Mouse (Mus musculus) kidney, adult 2 months (tissue): Measurements from ENCODE around the gene Ogfr. TPM values are rescaled to one million over a fixed set of nuclear protein-coding genes. Genes with fewer than 3 reads are reported as not detected.
A peak's percentile ranks its signal among the peaks of the same experiment; 100 is the strongest.

Source experiments
- DNase-seq: peaks from one replicate; pipeline ENCODE4 v3.0.0; 2021
- H3K27ac ChIP-seq: fragments of 200-500 bp; 2 replicates; pipeline ENCODE4 v1.5.1; 2012; ENCODE audit warnings: low read depth, low read length, control low read depth, inconsistent platforms; ENCODE audit not compliant: insufficient read depth
- H3K27me3 ChIP-seq: fragments of 200-500 bp; replicated peaks from 2 replicates; pipeline ENCODE4 v1.6.1; 2012; ENCODE audit warnings: mild to moderate bottlenecking, moderate library complexity, low read length, inconsistent platforms; ENCODE audit not compliant: control insufficient read depth, insufficient read depth
- H3K36me3 ChIP-seq: fragments of 200-500 bp; 2 replicates; pipeline ENCODE4 v1.6.1; 2012; ENCODE audit warnings: mild to moderate bottlenecking, moderate library complexity, low read length, inconsistent platforms; ENCODE audit not compliant: control insufficient read depth, insufficient read depth
- H3K4me1 ChIP-seq: fragments of 200-500 bp; 2 replicates; pipeline ENCODE4 v1.6.1; 2011; ENCODE audit warnings: low read length; ENCODE audit not compliant: control insufficient read depth, insufficient read depth
- H3K4me3 ChIP-seq: fragments of 200-500 bp; 2 replicates; pipeline ENCODE4 v1.5.1; 2011; ENCODE audit warnings: mild to moderate bottlenecking, low read depth, low read length, control low read depth; ENCODE audit not compliant: insufficient read depth
- CTCF ChIP-seq: fragments of 200-500 bp; conservative IDR thresholded peaks from 2 replicates; pipeline ENCODE4 v1.5.1; 2011; ENCODE audit warnings: low read depth, mild to moderate bottlenecking, control low read depth, low read length, moderate library complexity, mixed read lengths; ENCODE audit not compliant: insufficient read depth, insufficient read length
- POLR2A ChIP-seq: fragments of 200-500 bp; IDR thresholded peaks from one replicate; pipeline ENCODE4 v1.6.1; 2011; ENCODE audit warnings: low read depth, low read length, control low read depth
- WGBS: fragments of 180-500 bp; shearing (Covaris S2); methylation state at CpG from one replicate; pipeline ENCODE4 v1.1.7; 2018; 5-methylcytosine and 5-hydroxymethylcytosine counted together
- polyA plus RNA-seq: library from polyadenylated mRNA; depleted of rRNA; stranded (reverse); fragments of >200 nt; gene quantifications from 2 replicates; pipeline ENCODE4 v1.2.3, GENCODE M21; 2012; rRNA removed

Ogfr gene
- 31.3 and 35.5 TPM in 2 replicates for polyA plus RNA-seq

DNA sequence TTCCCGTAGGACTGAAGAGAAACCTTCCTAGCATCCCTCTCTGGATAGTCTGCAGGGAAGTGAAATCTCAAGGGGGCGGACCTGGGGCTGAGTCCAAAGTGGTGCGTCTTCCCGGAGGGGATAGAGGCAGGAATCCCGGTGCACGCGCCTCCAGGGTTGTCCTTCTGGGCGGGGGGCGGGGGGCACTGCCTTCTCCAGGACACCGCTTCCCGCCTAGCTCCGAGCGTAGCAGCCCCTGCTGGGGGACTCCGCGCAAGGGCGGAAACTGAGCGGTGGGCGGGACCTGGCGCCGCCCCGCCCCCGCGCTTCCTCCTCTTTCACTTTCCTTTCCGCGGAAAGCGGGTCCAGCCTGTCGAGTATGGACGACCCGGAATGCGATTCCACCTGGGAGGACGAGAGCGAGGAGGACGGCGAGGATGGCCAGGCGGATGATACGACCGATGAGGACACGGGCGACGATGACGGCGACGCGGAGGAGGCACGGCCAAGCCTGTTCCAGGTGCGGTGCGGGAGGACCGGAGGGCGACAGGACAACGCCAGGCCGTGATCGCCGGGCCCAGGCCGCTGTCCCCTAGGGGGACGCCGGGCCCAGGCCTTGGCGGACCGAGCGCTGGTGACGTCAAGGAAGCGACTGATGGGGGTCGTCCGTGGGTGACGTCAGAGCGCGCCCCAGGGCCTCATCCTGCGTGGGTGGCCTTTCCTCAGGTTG, at the start of gene Ogfr:
Gene Ogfr (plus strand): TSS at position 123 of the 709 bp plus-strand sequence.
- peak; percentile 85 for DNase-seq
- peak within 1 kb of the TSS; percentile 78 for H3K4me3 ChIP-seq
- H3K27ac ChIP-seq, result peak within 1 kb of the TSS; percentile 84
- H3K4me1 ChIP-seq, result no peaks in the 10 kb centered on the region; the same call in 1 of the 2 replicates
- no peaks in the 10 kb centered on the region; the same call in 1 of the 2 replicates for H3K36me3 ChIP-seq
- under 1% methylated on average over 67 of the region's 67 CpGs for WGBS
- peak; percentile 5 for TF ChIP-seq POLR2A
- no peak for TF ChIP-seq CTCF
- H3K27me3 ChIP-seq, result no peaks in the 10 kb centered on the region

GRCm38 (mm10) chr2:180543675-180544074, 45.4 kb upstream of the Ogfr start:
- TF ChIP-seq CTCF, result no peak
- no peak for TF ChIP-seq POLR2A
- WGBS, result 89% methylated on average over 2 of the region's 2 CpGs
- H3K4me3 ChIP-seq, result no peak overlapping the region
- no peak overlapping the region for H3K27ac ChIP-seq
- no peaks in the 10 kb centered on the region for H3K36me3 ChIP-seq
- no peaks in the 10 kb centered on the region for H3K4me1 ChIP-seq
- no peak for DNase-seq
- H3K27me3 ChIP-seq, result no peaks in the 10 kb centered on the region

DNA sequence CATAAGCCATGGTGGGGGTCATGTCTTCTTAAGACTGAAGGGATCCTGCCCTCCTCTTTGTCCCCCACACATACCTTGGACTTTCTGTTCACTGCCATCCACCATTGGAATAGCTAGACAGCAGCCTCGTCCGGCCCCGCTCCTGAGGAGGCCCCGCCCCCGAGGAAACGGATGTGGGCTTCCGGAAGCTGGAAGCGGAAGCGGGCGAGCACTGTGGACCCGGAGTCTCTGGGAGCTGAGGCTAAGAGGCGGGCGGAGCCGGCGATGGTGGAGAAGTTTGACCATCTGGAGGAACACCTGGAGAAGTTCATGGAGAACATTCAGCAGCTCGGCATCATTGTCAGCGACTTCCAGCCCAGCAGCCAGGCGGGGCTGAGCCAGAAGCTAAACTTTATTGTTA, 44.0 kb upstream of the Ogfr start:
- no peak overlapping the region for H3K4me3 ChIP-seq
- WGBS, result 74% methylated on average over 18 of the region's 18 CpGs
- H3K27me3 ChIP-seq, result no peaks in the 10 kb centered on the region
- no peak for DNase-seq
- no peaks in the 10 kb centered on the region for H3K36me3 ChIP-seq
- H3K4me1 ChIP-seq, result no peaks in the 10 kb centered on the region
- TF ChIP-seq CTCF, result no peak
- no peak for TF ChIP-seq POLR2A
- H3K27ac ChIP-seq, result no peak overlapping the region

DNA sequence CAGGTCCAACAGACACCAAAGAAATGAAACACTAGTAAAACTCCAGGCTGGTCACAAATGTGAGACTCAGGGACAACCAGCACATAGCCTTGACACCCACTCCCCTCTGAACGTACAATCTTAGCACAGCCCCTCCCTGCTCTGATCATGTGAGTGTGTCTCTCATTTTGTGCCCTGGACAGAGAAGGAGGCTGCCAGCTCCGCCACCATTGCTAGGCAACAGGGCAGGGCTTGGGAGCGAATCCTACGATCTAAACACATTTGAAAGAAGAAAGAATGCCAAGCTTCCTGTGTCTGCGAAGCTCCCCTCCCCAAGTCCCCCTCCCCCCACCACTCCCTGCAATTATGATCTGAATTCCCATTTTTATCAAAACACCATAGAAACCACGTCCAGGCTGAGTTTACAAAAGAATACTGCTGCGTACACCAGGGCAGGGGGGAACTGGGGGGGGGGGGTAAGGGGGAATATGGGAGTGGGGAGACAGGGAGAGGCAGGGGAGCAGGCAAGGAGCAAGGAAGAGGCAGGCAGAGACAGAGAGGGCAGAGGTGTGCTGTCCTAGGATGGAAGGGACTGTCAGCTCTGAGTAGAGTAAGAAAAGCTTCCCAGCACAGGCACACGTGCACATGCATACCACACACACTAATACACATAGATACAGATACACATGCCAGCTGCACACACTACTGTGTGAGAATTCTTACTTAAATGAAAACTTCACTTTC, 41.5 kb upstream of the Ogfr start:
- Histone ChIP-seq H3K27me3 (no peaks in the 10 kb centered on the region), H3K36me3 (no peaks in the 10 kb centered on the region), H3K27ac (no peak overlapping the region), H3K4me3 (no peak overlapping the region), H3K4me1 (no peaks in the 10 kb centered on the region)
- TF ChIP-seq POLR2A (no peak), CTCF (no peak)
- DNase-seq, result no peak
- WGBS, result 34% methylated on average over 8 of the region's 8 CpGs

DNA sequence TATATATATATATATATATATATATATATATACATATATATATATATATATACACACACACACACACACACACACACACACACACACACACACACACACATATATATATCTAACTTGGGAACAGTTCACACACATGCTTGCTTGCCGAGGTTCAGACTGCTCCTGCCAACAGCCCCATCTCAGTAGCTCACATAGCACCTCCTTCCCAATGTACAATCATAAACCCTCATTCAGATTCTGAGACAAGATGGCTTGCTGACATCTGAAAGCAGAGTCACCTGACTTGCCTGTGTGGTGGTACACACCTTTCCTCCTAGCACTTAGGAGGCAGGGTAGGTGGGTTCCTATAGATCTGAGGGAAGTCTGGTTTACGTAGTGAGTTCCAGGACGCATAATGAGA, 36.7 kb upstream of the Ogfr start:
- H3K27me3 ChIP-seq, result no peaks in the 10 kb centered on the region
- no peak for DNase-seq
- H3K4me3 ChIP-seq, result no peak overlapping the region
- no peaks in the 10 kb centered on the region for H3K36me3 ChIP-seq
- no peaks in the 10 kb centered on the region for H3K4me1 ChIP-seq
- 84% methylated on average over 3 of the region's 3 CpGs for whole genome bisulfite sequencing
- TF ChIP-seq CTCF (no peak), POLR2A (no peak)
- no peak overlapping the region for H3K27ac ChIP-seq

DNA sequence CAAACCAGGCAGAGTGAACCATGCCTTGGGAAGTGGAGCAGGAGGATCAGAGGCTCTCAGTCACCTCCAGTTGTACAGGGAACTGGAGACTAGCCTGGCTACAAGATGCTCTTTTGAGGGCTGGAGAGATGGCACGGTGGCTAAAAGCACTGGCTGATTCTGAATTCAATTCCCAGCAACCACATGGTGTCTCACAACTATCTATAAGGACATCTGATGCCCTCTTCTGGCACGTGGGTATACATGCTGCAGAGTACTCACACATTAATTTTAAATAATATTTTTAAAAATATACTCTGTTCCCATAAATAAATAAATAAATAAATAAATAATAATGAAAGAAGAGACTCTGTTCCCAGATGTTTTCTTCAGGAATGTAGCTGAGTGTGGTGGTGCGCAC, 33.8 kb upstream of the Ogfr start:
- Histone ChIP-seq H3K27me3 (no peaks in the 10 kb centered on the region), H3K4me1 (no peaks in the 10 kb centered on the region), H3K27ac (no peak overlapping the region), H3K4me3 (no peak overlapping the region), H3K36me3 (no peaks in the 10 kb centered on the region)
- no peak for DNase-seq
- 70% methylated on average over 3 of the region's 3 CpGs for WGBS
- TF ChIP-seq POLR2A (no peak), CTCF (no peak)

DNA sequence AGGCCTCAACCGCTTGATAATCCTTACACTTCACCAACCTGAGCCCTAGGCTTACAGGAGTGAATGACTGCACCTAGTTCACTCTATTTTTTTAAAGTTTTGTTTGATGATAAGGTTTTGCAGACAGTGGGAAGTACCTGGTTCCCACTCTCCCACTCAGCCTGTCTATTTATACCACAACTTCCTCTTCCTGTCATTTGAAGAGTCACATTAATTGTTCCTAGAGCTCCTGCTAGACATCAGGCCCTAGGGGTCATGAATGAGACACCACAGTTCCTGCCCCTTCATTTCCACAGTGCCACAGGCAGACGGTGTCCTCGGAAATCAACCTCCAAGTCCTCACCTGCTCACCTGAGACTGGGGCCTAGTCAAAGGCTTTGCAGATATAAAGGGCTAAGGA, 32.6 kb upstream of the Ogfr start:
- Histone ChIP-seq H3K4me1 (no peaks in the 10 kb centered on the region), H3K4me3 (no peak overlapping the region), H3K27ac (no peak overlapping the region), H3K27me3 (no peaks in the 10 kb centered on the region), H3K36me3 (no peaks in the 10 kb centered on the region)
- TF ChIP-seq CTCF (no peak), POLR2A (no peak)
- DNase-seq, result no peak
- 57% methylated on average over 3 of the region's 3 CpGs for WGBS
